Mouse (Mus musculus) heart, embryonic 13.5 days (tissue): ENCODE results near the gene Exosc6. TPM values are rescaled to one million over a fixed set of nuclear protein-coding genes. Genes with fewer than 3 reads are reported as not detected.
"Not testable (repeated sequence)": the region's sequence is repeated elsewhere in the genome, so short reads cannot be mapped to it uniquely, and the experiment has no call there.

Experiments
- ATAC-seq: fragments of 200-750 bp; cut with Nextera tagmentation; 2 replicates; pipeline ENCODE4 v1.8.0; 2017; ENCODE audit warnings: moderate TSS enrichment; ENCODE audit not compliant: insufficient number of reproducible peaks, low FRiP score, low TSS enrichment; ENCODE audit errors: extremely low read depth
- H3K27ac ChIP-seq: fragments of 300-500 bp; sonication (generic); replicated peaks from 2 replicates; pipeline ENCODE4 v1.5.1; 2015; ENCODE audit warnings: moderate library complexity, mild to moderate bottlenecking, inconsistent platforms
- H3K27me3 ChIP-seq: fragments of 300-500 bp; sonication (generic); replicated peaks from 2 replicates; pipeline ENCODE4 v1.6.1; 2015; ENCODE audit warnings: mild to moderate bottlenecking, inconsistent platforms
- H3K36me3 ChIP-seq: fragments of 300-500 bp; sonication (generic); 2 replicates; pipeline ENCODE4 v1.6.1; 2015; ENCODE audit warnings: mild to moderate bottlenecking, inconsistent platforms
- H3K4me1 ChIP-seq: fragments of 300-500 bp; sonication (generic); 2 replicates; pipeline ENCODE4 v1.6.1; 2015; ENCODE audit warnings: inconsistent platforms
- H3K4me2 ChIP-seq: fragments of 300-500 bp; sonication (generic); 2 replicates; pipeline ENCODE4 v1.6.1; 2015; ENCODE audit warnings: inconsistent platforms, mild to moderate bottlenecking, moderate library complexity
- H3K4me3 ChIP-seq: fragments of 300-500 bp; sonication (generic); 2 replicates; pipeline ENCODE4 v1.5.1; 2015; ENCODE audit warnings: moderate library complexity, mild to moderate bottlenecking, inconsistent platforms
- H3K9ac ChIP-seq: fragments of 300-500 bp; sonication (generic); 2 replicates; pipeline ENCODE4 v1.6.1; 2015; ENCODE audit warnings: inconsistent platforms, mild to moderate bottlenecking, moderate library complexity
- H3K9me3 ChIP-seq: fragments of 300-500 bp; sonication (generic); 2 replicates; pipeline ENCODE4 v1.6.1; 2016; ENCODE audit warnings: inconsistent platforms
- WGBS: fragments of 180-500 bp; shearing (Covaris S2); methylation state at CpG from one replicate; pipeline ENCODE4 v1.1.7; 2015; ENCODE audit warnings: mixed read lengths; 5-methylcytosine and 5-hydroxymethylcytosine counted together
- polyA plus RNA-seq: library from polyadenylated mRNA; unstranded; fragments of >200 nt; fragmentation: Nextera tagmentation; extraction: Ambion mirVana; gene quantifications from 2 replicates; pipeline ENCODE4 v1.2.1, GENCODE M21; 2015

Gene Exosc6
- polyA plus RNA-seq, 1 experiment from 2014 or later, result 7.7 TPM

- WGBS, result under 1% methylated on average over 27 of the region's 27 CpGs
- H3K4me1 ChIP-seq, result peaks cover 39% of the 10 kb centered on the region
- H3K9me3 ChIP-seq, result no peaks in the 10 kb centered on the region
- peaks cover 12% of the 10 kb centered on the region; the same call in 1 of the 2 replicates for H3K27me3 ChIP-seq
- peak overlapping the region; percentile 50; the same call in 1 of the 2 replicates for H3K27ac ChIP-seq
- H3K4me3 ChIP-seq, result peak overlapping the region; percentile 77
- no peak; the same call in 1 of the 2 replicates for ATAC-seq
- peak overlapping the region; percentile 82 for H3K9ac ChIP-seq
- peaks cover 5% of the 10 kb centered on the region; the same call in 1 of the 2 replicates for H3K36me3 ChIP-seq
- H3K4me2 ChIP-seq, result peak overlapping the region; percentile 91
These were observed 6.1 kb downstream of the Exosc6 start for GRCm38 (mm10) chr8:111062072-111062757.

DNA sequence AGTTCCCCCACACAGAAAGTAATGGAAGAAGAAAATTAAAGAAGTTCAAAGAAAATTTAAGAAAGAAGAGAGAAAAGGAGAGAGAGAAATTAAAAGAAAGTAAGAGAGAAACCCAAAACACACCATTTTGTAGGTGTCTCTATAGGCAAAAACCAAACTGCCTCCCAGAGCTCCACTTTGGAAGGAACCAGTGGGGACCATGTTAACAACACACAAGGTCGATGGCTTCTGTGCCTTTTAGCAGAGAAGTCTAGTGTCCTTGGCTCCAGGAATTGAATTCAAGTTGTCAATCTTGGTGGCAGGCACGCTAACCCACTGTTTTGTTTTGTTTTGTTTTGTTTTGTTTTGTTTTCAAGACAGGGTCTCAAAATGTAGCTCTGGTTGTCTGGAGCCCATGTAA lies 6.8 kb downstream of the Exosc6 start:
- peak overlapping the region; percentile 77 for H3K4me3 ChIP-seq
- peak overlapping the region; percentile 91 for H3K4me2 ChIP-seq
- no peak for ATAC-seq
- H3K36me3 ChIP-seq, result peaks cover 2% of the 10 kb centered on the region; the same call in 1 of the 2 replicates
- H3K27me3 ChIP-seq, result peaks cover 12% of the 10 kb centered on the region; the same call in 1 of the 2 replicates
- H3K4me1 ChIP-seq, result peaks cover 32% of the 10 kb centered on the region
- H3K27ac ChIP-seq, result no peak overlapping the region
- 42% methylated on average over 2 of the region's 2 CpGs for WGBS
- H3K9me3 ChIP-seq, result no peaks in the 10 kb centered on the region
- no peak overlapping the region for H3K9ac ChIP-seq

DNA sequence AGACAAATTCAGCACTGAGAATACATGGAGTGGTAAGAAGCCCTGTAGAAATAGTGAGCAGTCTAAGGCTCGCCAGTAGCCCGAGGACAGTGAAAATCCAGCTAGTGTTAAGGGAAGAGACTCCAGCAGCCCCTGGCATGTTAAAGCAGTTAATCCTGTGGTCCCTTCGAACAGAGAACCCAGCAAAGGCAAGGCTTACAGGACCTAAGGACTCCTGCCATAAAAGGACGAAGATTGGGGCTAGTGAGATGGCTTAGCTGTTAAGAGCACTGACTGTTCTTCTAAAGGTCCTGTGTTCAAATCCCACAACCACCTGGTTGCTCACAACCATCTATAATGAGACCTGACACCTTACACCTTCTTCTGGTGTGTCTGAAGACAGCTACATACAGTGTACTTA lies 10.2 kb downstream of the Exosc6 start:
- Histone ChIP-seq H3K27ac (no peak overlapping the region), H3K4me1 (peaks cover 9% of the 10 kb centered on the region), H3K36me3 (no peaks in the 10 kb centered on the region), H3K9ac (no peak overlapping the region), H3K27me3 (peaks cover 12% of the 10 kb centered on the region; the same call in 1 of the 2 replicates), H3K9me3 (no peaks in the 10 kb centered on the region), H3K4me2 (no peak overlapping the region), H3K4me3 (no peak overlapping the region)
- WGBS, result 66% methylated on average over 4 of the region's 4 CpGs
- ATAC-seq, result no peak

- H3K9me3 ChIP-seq, result no peaks in the 10 kb centered on the region
These were observed 11.3 kb downstream of the Exosc6 start for GRCm38 (mm10) chr8:111067439-111067838.

DNA sequence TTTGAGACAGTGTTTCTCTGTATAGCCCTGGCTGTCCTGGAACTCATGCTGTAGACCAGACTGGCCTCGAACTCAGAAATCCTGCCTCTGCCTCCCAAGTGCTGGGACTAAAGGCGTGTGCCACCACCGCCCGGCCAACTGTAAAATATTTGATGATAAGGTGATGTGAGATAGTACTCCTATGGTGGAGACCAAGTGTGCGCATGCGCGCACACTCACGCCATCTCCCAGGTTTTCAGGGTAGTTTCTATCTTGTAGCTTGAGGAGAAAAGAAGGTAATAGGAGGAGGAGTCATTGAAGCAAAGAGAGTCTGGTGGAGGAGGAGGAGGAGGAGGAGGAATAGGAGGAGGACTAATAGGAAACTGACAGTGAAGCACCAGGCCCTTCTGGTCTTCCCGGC lies 12.5 kb downstream of the Exosc6 start:
- not testable (repeated sequence) for H3K36me3 ChIP-seq, H3K9me3 ChIP-seq, H3K27ac ChIP-seq, ATAC-seq, H3K4me3 ChIP-seq, H3K9ac ChIP-seq, H3K4me2 ChIP-seq, H3K4me1 ChIP-seq
- 82% methylated on average over 9 of the region's 9 CpGs for WGBS
- peaks cover 12% of the 10 kb centered on the region; the same call in 1 of the 2 replicates for H3K27me3 ChIP-seq

More at GRCm38 (mm10) chr8:111067439-111067838, 11.3 kb downstream of the Exosc6 start:
- Histone ChIP-seq H3K4me2 (no peak overlapping the region), H3K36me3 (no peaks in the 10 kb centered on the region), H3K4me3 (no peak overlapping the region), H3K27me3 (peaks cover 12% of the 10 kb centered on the region; the same call in 1 of the 2 replicates), H3K4me1 (no peaks in the 10 kb centered on the region), H3K27ac (no peak overlapping the region), H3K9ac (no peak overlapping the region)
- WGBS, result 27% methylated on average over 10 of the region's 10 CpGs
- ATAC-seq, result no peak

- Histone ChIP-seq H3K27ac (no peak overlapping the region), H3K4me1 (peaks cover 5% of the 10 kb centered on the region; the same call in 1 of the 2 replicates), H3K9ac (no peak overlapping the region), H3K4me2 (no peak overlapping the region), H3K9me3 (no peaks in the 10 kb centered on the region), H3K4me3 (no peak overlapping the region), H3K27me3 (0 out of 2 replicates have a peak, but pooled peaks cover 2% of the 10 kb centered on the region), H3K36me3 (no peaks in the 10 kb centered on the region)
- WGBS, result 65% methylated on average over 3 of the region's 3 CpGs
- ATAC-seq, result no peak
These were observed 19.8 kb downstream of the Exosc6 start for GRCm38 (mm10) chr8:111075926-111076325.

- no peak for ATAC-seq
- Histone ChIP-seq H3K4me1 (peaks cover 5% of the 10 kb centered on the region; the same call in 1 of the 2 replicates), H3K4me3 (no peak overlapping the region), H3K9ac (no peak overlapping the region), H3K4me2 (no peak overlapping the region), H3K27me3 (0 out of 2 replicates have a peak, but pooled peaks cover 3% of the 10 kb centered on the region), H3K27ac (no peak overlapping the region), H3K9me3 (no peaks in the 10 kb centered on the region), H3K36me3 (no peaks in the 10 kb centered on the region)
- 54% methylated on average over 5 of the region's 5 CpGs for WGBS
These were observed 23.3 kb downstream of the Exosc6 start for GRCm38 (mm10) chr8:111079461-111079860.

GRCm38 (mm10) chr8:111079861-111080271 lies 23.7 kb downstream of the Exosc6 start:
- Histone ChIP-seq H3K27ac (no peak overlapping the region), H3K36me3 (no peaks in the 10 kb centered on the region), H3K4me3 (no peak overlapping the region), H3K4me1 (peaks cover 5% of the 10 kb centered on the region; the same call in 1 of the 2 replicates), H3K9me3 (no peaks in the 10 kb centered on the region), H3K9ac (no peak overlapping the region), H3K27me3 (0 out of 2 replicates have a peak, but pooled peaks cover 3% of the 10 kb centered on the region), H3K4me2 (no peak overlapping the region)
- 34% methylated on average over 6 of the region's 6 CpGs for WGBS
- ATAC-seq, result no peak

DNA sequence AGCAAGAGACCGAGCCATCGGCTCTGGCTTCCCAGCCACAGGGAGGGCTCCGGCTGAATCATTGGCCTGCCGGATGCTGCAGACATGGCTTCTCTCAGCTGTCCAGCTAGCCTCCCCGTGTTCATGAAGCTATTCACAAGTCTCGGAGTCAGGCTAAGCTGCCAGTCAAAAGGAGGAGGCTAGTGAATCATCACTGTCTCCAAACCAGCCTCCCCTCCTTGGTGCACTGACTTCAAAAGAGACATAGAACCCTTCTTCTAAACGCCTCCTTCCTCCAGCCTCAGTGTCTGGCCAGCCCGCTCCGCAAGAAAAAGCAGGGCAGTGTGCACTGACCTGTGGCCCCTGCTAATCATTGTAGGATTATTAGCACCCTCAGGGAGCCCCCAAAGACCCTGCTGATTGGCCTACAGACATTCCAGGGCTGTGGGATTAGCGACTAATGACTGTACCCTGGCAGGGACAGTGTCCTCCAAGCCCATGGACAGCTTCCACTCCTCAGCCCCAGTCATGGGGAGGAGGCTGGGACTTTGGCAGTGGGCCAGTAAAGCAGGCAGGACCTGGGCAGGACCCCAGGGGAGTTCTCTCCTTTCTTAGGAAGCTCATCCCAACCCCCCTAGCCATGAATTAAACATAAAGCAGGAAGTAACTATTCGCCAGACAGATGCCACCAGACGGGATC lies 25.6 kb downstream of the Exosc6 start:
- 0 out of 2 replicates have a peak overlapping the region, but pooled peaks have one; percentile 25 for H3K9ac ChIP-seq
- 63% methylated on average over 12 of the region's 12 CpGs for WGBS
- ATAC-seq, result no peak

GRCm38 (mm10) chr8:111083936-111084335 lies 27.8 kb downstream of the Exosc6 start:
- H3K27me3 ChIP-seq, ATAC-seq, H3K4me3 ChIP-seq, H3K9me3 ChIP-seq, H3K27ac ChIP-seq, H3K4me1 ChIP-seq, H3K36me3 ChIP-seq, H3K9ac ChIP-seq, H3K4me2 ChIP-seq: not testable (repeated sequence)
- WGBS, result 83% methylated on average over 5 of the region's 5 CpGs

More for the DNA sequence above, 25.6 kb downstream of the Exosc6 start:
- peaks cover 5% of the 10 kb centered on the region; the same call in 1 of the 2 replicates for H3K4me1 ChIP-seq
- no peak overlapping the region for H3K4me3 ChIP-seq
- no peaks in the 10 kb centered on the region for H3K9me3 ChIP-seq
- H3K27me3 ChIP-seq, result 0 out of 2 replicates have a peak, but pooled peaks cover 3% of the 10 kb centered on the region
- no peaks in the 10 kb centered on the region for H3K36me3 ChIP-seq
- H3K27ac ChIP-seq, result no peak overlapping the region
- H3K4me2 ChIP-seq, result no peak overlapping the region

GRCm38 (mm10) chr8:111090126-111090525 lies 34.0 kb downstream of the Exosc6 start:
- WGBS, result 0% methylated on average over 2 of the region's 2 CpGs
- ATAC-seq, result no peak

More at GRCm38 (mm10) chr8:111090126-111090525, 34.0 kb downstream of the Exosc6 start:
- no peak overlapping the region for H3K9ac ChIP-seq
- H3K4me3 ChIP-seq, result no peak overlapping the region
- H3K4me2 ChIP-seq, result no peak overlapping the region
- no peak overlapping the region for H3K27ac ChIP-seq
- H3K9me3 ChIP-seq, result 0 out of 2 replicates have a peak, but pooled peaks cover 2% of the 10 kb centered on the region
- no peaks in the 10 kb centered on the region for H3K27me3 ChIP-seq
- no peaks in the 10 kb centered on the region for H3K36me3 ChIP-seq
- H3K4me1 ChIP-seq, result peaks cover 1% of the 10 kb centered on the region; the same call in 1 of the 2 replicates
